Mouse (Mus musculus): ENCODE results near the gene Eif4a1. TPM values are rescaled to one million over a fixed set of nuclear protein-coding genes. Genes with fewer than 3 reads are reported as not detected.
A peak's percentile ranks its signal among the peaks of the same experiment; 100 is the strongest.

The Eif4a1 gene
- polyA plus RNA-seq, 1 experiment, result 601 TPM

- Histone ChIP-seq H3K9me3 (no peaks in the 10 kb centered on the region), H3K27me3 (replicated peaks) (peaks cover 15% of the 10 kb centered on the region), H3K4me3 (replicated peaks) (no peak overlapping the region), H3K36me3 (replicated peaks; ENCODE audit: low read length) (no peaks in the 10 kb centered on the region), H3K4me1 (peaks cover 66% of the 10 kb centered on the region)
- TF ChIP-seq FLI1 (IDR thresholded peaks at IDR 0.05; ENCODE audit: low read length) (no peak), GATA1 (IDR thresholded peaks at IDR 0.05; ENCODE audit: borderline replicate concordance, low read length) (no peak)
Observed at GRCm38 (mm10) chr11:69686377-69686776, 14.2 kb upstream of the Eif4a1 start.

GRCm38 (mm10) chr11:69685526-69686148 is 13.4 kb upstream of the Eif4a1 start, which contains the start of gene Tnfsf13:
Tnfsf13 (minus strand) TSS chr11:69685784.
- TF ChIP-seq FLI1 (IDR thresholded peaks at IDR 0.05; ENCODE audit: low read length), result no peak
- TF ChIP-seq GATA1 (IDR thresholded peaks at IDR 0.05; ENCODE audit: borderline replicate concordance, low read length), result no peak
- Histone ChIP-seq H3K4me3 (replicated peaks) (no peak within 1 kb of the TSS), H3K4me1 (peaks cover 64% of the 10 kb centered on the region), H3K9me3 (no peaks in the 10 kb centered on the region), H3K27me3 (replicated peaks) (peaks cover 15% of the 10 kb centered on the region), H3K36me3 (replicated peaks; ENCODE audit: low read length) (no peaks in the 10 kb centered on the region)

GRCm38 (mm10) chr11:69684936-69685335 is 12.7 kb upstream of the Eif4a1 start:
- Histone ChIP-seq H3K4me1 (peaks cover 65% of the 10 kb centered on the region), H3K4me3 (replicated peaks) (no peak overlapping the region), H3K9me3 (no peaks in the 10 kb centered on the region), H3K36me3 (replicated peaks; ENCODE audit: low read length) (peaks cover 6% of the 10 kb centered on the region), H3K27me3 (replicated peaks) (peaks cover 15% of the 10 kb centered on the region)
- TF ChIP-seq GATA1 (IDR thresholded peaks at IDR 0.05; ENCODE audit: borderline replicate concordance, low read length) (no peak), FLI1 (IDR thresholded peaks at IDR 0.05; ENCODE audit: low read length) (no peak)

- peaks cover 64% of the 10 kb centered on the region for H3K4me1 ChIP-seq
- H3K9me3 ChIP-seq, result no peaks in the 10 kb centered on the region
- peaks cover 15% of the 10 kb centered on the region for H3K27me3 ChIP-seq (replicated peaks)
- no peak for TF ChIP-seq GATA1 (IDR thresholded peaks at IDR 0.05; ENCODE audit: borderline replicate concordance, low read length)
- TF ChIP-seq FLI1 (IDR thresholded peaks at IDR 0.05; ENCODE audit: low read length), result no peak
- H3K36me3 ChIP-seq (replicated peaks; ENCODE audit: low read length), result peaks cover 12% of the 10 kb centered on the region
- H3K4me3 ChIP-seq (replicated peaks), result peak overlapping the region; percentile 3
Observed at GRCm38 (mm10) chr11:69684128-69684745, 12.0 kb upstream of the Eif4a1 start.

- H3K27me3 ChIP-seq (replicated peaks), result peaks cover 15% of the 10 kb centered on the region
- TF ChIP-seq FLI1 (IDR thresholded peaks at IDR 0.05; ENCODE audit: low read length), result no peak
- no peak for TF ChIP-seq GATA1 (IDR thresholded peaks at IDR 0.05; ENCODE audit: borderline replicate concordance, low read length)
- H3K36me3 ChIP-seq (replicated peaks; ENCODE audit: low read length), result peaks cover 17% of the 10 kb centered on the region
- H3K4me1 ChIP-seq, result peaks cover 61% of the 10 kb centered on the region
- no peak overlapping the region for H3K4me3 ChIP-seq (replicated peaks)
- H3K9me3 ChIP-seq, result no peaks in the 10 kb centered on the region
Observed at GRCm38 (mm10) chr11:69683576-69683975, 11.4 kb upstream of the Eif4a1 start.

GRCm38 (mm10) chr11:69682840-69683533 is 10.8 kb upstream of the Eif4a1 start:
- Histone ChIP-seq H3K4me1 (peaks cover 62% of the 10 kb centered on the region), H3K4me3 (replicated peaks) (peak overlapping the region; percentile 95), H3K27me3 (replicated peaks) (peaks cover 15% of the 10 kb centered on the region), H3K36me3 (replicated peaks; ENCODE audit: low read length) (peaks cover 23% of the 10 kb centered on the region), H3K9me3 (no peaks in the 10 kb centered on the region)
- TF ChIP-seq FLI1 (IDR thresholded peaks at IDR 0.05; ENCODE audit: low read length) (no peak), GATA1 (IDR thresholded peaks at IDR 0.05; ENCODE audit: borderline replicate concordance, low read length) (no peak)

GRCm38 (mm10) chr11:69682209-69682839 is 10.1 kb upstream of the Eif4a1 start:
- H3K9me3 ChIP-seq, result no peaks in the 10 kb centered on the region
- H3K27me3 ChIP-seq (replicated peaks), result peaks cover 15% of the 10 kb centered on the region
- peak overlapping the region; percentile 95 for H3K4me3 ChIP-seq (replicated peaks)
- TF ChIP-seq GATA1 (IDR thresholded peaks at IDR 0.05; ENCODE audit: borderline replicate concordance, low read length), result no peak
- TF ChIP-seq FLI1 (IDR thresholded peaks at IDR 0.05; ENCODE audit: low read length), result no peak
- peaks cover 28% of the 10 kb centered on the region for H3K36me3 ChIP-seq (replicated peaks; ENCODE audit: low read length)
- H3K4me1 ChIP-seq, result peaks cover 64% of the 10 kb centered on the region

- Histone ChIP-seq H3K4me1 (peaks cover 60% of the 10 kb centered on the region), H3K9me3 (no peaks in the 10 kb centered on the region), H3K27me3 (replicated peaks) (peaks cover 11% of the 10 kb centered on the region), H3K4me3 (replicated peaks) (peak within 1 kb of the TSS; percentile 95), H3K36me3 (replicated peaks; ENCODE audit: low read length) (peaks cover 35% of the 10 kb centered on the region)
- TF ChIP-seq GATA1 (IDR thresholded peaks at IDR 0.05; ENCODE audit: borderline replicate concordance, low read length), result no peak
- no peak for TF ChIP-seq FLI1 (IDR thresholded peaks at IDR 0.05; ENCODE audit: low read length)
Observed at GRCm38 (mm10) chr11:69681314-69682208, 9.3 kb upstream of the Eif4a1 start, which contains the start of gene Senp3. Senp3 (minus strand) TSS chr11:69682084.

Measured in megakaryocyte, embryonic 14.5 days (primary cell).